Mouse (Mus musculus) stomach, embryonic 15.5 days (tissue): ENCODE results near the gene Il31ra. TPM values are rescaled to one million over a fixed set of nuclear protein-coding genes. Genes with fewer than 3 reads are reported as not detected.

Experiments used
- ATAC-seq: fragments of 200-750 bp; cut with Nextera tagmentation; 2 replicates; pipeline ENCODE4 v1.8.0; 2017; ENCODE audit warnings: low read depth, moderate number of reproducible peaks, moderate TSS enrichment; ENCODE audit not compliant: insufficient read depth, low FRiP score
- H3K27ac ChIP-seq: fragments of 300-500 bp; sonication (generic); 2 replicates; pipeline ENCODE4 v1.5.1; 2015; ENCODE audit warnings: mild to moderate bottlenecking, inconsistent platforms
- H3K27me3 ChIP-seq: fragments of 300-500 bp; sonication (generic); replicated peaks from 2 replicates; pipeline ENCODE4 v1.6.1; 2015; ENCODE audit warnings: inconsistent platforms
- H3K36me3 ChIP-seq: fragments of 300-500 bp; sonication (generic); 2 replicates; pipeline ENCODE4 v1.6.1; 2015; ENCODE audit warnings: inconsistent platforms
- H3K4me1 ChIP-seq: fragments of 300-500 bp; sonication (generic); 2 replicates; pipeline ENCODE4 v1.6.1; 2015; ENCODE audit warnings: inconsistent platforms
- H3K4me2 ChIP-seq: fragments of 300-500 bp; sonication (generic); 2 replicates; pipeline ENCODE4 v1.6.1; 2015; ENCODE audit warnings: mild to moderate bottlenecking, inconsistent platforms
- H3K4me3 ChIP-seq: fragments of 300-500 bp; sonication (generic); replicated peaks from 2 replicates; pipeline ENCODE4 v1.5.1; 2015; ENCODE audit warnings: inconsistent platforms
- H3K9ac ChIP-seq: fragments of 300-500 bp; sonication (generic); 2 replicates; pipeline ENCODE4 v1.6.1; 2015; ENCODE audit warnings: inconsistent platforms
- H3K9me3 ChIP-seq: fragments of 300-500 bp; sonication (generic); 2 replicates; pipeline ENCODE4 v1.6.1; 2016; ENCODE audit warnings: inconsistent platforms
- WGBS: fragments of 180-500 bp; shearing (Covaris S2); methylation state at CpG from one replicate; pipeline ENCODE4 v1.1.7; 2015; 5-methylcytosine and 5-hydroxymethylcytosine counted together
- polyA plus RNA-seq: library from polyadenylated mRNA; unstranded; fragments of >200 nt; fragmentation: Nextera tagmentation; extraction: Ambion mirVana; gene quantifications from 2 replicates; pipeline ENCODE4 v1.2.1, GENCODE M21; 2015

Il31ra gene
- polyA plus RNA-seq, 1 experiment from 2014 or later, result 0.06 TPM

GRCm38 (mm10) chr13:112473757-112474755, 120.1 kb downstream of the Il31ra start:
- no peak overlapping the region for H3K4me3 ChIP-seq
- WGBS, result 60% methylated on average over 21 of the region's 21 CpGs
- H3K36me3 ChIP-seq, result peaks cover 16% of the 10 kb centered on the region
- no peak overlapping the region for H3K4me2 ChIP-seq
- H3K4me1 ChIP-seq, result no peaks in the 10 kb centered on the region
- no peak overlapping the region for H3K9ac ChIP-seq
- H3K27me3 ChIP-seq, result no peaks in the 10 kb centered on the region
- H3K9me3 ChIP-seq, result no peaks in the 10 kb centered on the region
- H3K27ac ChIP-seq, result no peak overlapping the region
- no peak for ATAC-seq

- H3K27me3 ChIP-seq, result no peaks in the 10 kb centered on the region
- H3K4me3 ChIP-seq, result no peak overlapping the region
- ATAC-seq, result no peak
- no peak overlapping the region for H3K9ac ChIP-seq
- no peak overlapping the region for H3K27ac ChIP-seq
- no peak overlapping the region for H3K4me2 ChIP-seq
- H3K4me1 ChIP-seq, result no peaks in the 10 kb centered on the region
- 85% methylated on average over 19 of the region's 19 CpGs for WGBS
- no peaks in the 10 kb centered on the region for H3K9me3 ChIP-seq
- peaks cover 13% of the 10 kb centered on the region for H3K36me3 ChIP-seq
These were observed 121.6 kb downstream of the Il31ra start for GRCm38 (mm10) chr13:112472401-112473023.

- Histone ChIP-seq H3K36me3 (peaks cover 10% of the 10 kb centered on the region), H3K9me3 (no peaks in the 10 kb centered on the region), H3K4me1 (peaks cover 6% of the 10 kb centered on the region; the same call in 1 of the 2 replicates), H3K4me3 (no peak overlapping the region), H3K4me2 (no peak overlapping the region), H3K9ac (no peak overlapping the region), H3K27ac (no peak overlapping the region), H3K27me3 (no peaks in the 10 kb centered on the region)
- WGBS, result 86% methylated on average over 9 of the region's 9 CpGs
- ATAC-seq, result no peak
These were observed 123.0 kb downstream of the Il31ra start for GRCm38 (mm10) chr13:112471201-112471600.

Other genes with a start within 250 kb of the Il31ra start
- 37.4 and 39.0 TPM in 2 replicates for gene Il6st, start 130.3 kb downstream of the Il31ra start, polyA plus RNA-seq
- 0.17 and 0.37 TPM in 2 replicates for gene Ddx4, start 58.1 kb upstream of the Il31ra start, polyA plus RNA-seq
- 13.5 and 13.9 TPM in 2 replicates for gene Slc38a9, start 66.4 kb upstream of the Il31ra start, polyA plus RNA-seq
- gene Plpp1, start 206.4 kb upstream of the Il31ra start, polyA plus RNA-seq, result 94.1 and 102 TPM in 2 replicates